Mouse (Mus musculus) megakaryocyte, embryonic 14.5 days (primary cell): Measurements from ENCODE around the gene Ell2.

ENCODE experiments used
- FLI1 ChIP-seq: IDR thresholded peaks from 2 replicates; pipeline ENCODE4 v1.6.1; 2012; ENCODE audit warnings: low read length, inconsistent platforms, mixed read lengths
- GATA1 ChIP-seq: IDR thresholded peaks from 3 replicates; pipeline ENCODE4 v1.6.1; 2012; ENCODE audit warnings: mixed read lengths, low read length, inconsistent platforms, borderline replicate concordance

DNA sequence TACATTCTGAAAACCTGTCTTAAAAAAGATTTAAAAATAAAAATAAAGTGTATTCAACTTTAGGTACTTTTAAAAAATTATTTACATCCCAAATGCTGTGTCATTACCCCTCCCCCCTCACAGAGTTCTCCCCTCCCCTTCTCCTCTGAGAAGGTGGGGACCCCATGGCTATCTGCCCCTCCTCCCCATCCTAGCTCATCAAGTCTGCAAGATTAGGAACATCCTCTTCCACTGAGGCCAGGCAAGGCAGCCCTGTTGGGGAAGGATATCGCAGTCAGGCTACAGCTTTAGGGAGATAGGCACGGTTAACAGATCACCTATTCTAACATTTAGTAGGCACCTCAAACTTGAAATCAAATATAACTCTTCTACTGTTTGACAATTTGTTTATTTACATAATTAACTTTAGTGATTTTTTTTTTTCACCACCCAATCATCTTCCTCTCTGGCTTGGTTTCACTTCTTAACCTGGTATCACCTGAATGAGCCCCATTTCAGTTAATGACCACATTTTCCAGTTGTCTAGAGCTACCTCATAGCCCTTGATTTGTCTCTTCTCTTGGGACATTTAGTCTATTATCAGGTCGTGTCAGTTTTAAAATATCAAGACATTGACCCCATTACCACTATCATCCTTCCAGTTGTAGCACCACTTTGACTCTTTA, 11.2 kb downstream of the Ell2 start:
- TF ChIP-seq GATA1 (no peak), FLI1 (no peak)
